Mouse (Mus musculus) liver, postnatal 0 days (tissue): ENCODE data around the gene Anapc15-ps.

Source experiments
- CTCF ChIP-seq: sonication (generic); IDR thresholded peaks from 2 replicates; pipeline ENCODE4 v1.5.1; 2016; ENCODE audit warnings: antibody characterized with exemption, low read depth
- EP300 ChIP-seq: IDR thresholded peaks from 2 replicates; pipeline ENCODE4 v1.6.1; 2016; ENCODE audit warnings: antibody characterized with exemption, low read depth, mild to moderate bottlenecking

- TF ChIP-seq CTCF (no peak), EP300 (no peak)
Measured at GRCm38 (mm10) chr10:95717106-95717680, 43.9 kb upstream of the Anapc15-ps start.
